Mouse (Mus musculus) limb, embryonic 15.5 days (tissue): ENCODE data around the gene Fto. TPM values are rescaled to one million over a fixed set of nuclear protein-coding genes. Genes with fewer than 3 reads are reported as not detected.

Source experiments
- ATAC-seq: fragments of 200-750 bp; cut with Nextera tagmentation; 2 replicates; pipeline ENCODE4 v1.8.0; 2017; ENCODE audit warnings: low read depth, moderate TSS enrichment; ENCODE audit not compliant: insufficient number of reproducible peaks, low FRiP score, low TSS enrichment
- H3K27ac ChIP-seq: fragments of 300-500 bp; sonication (generic); 2 replicates; pipeline ENCODE4 v1.5.1; 2015; ENCODE audit warnings: moderate library complexity, mild to moderate bottlenecking, inconsistent platforms
- H3K27me3 ChIP-seq: fragments of 300-500 bp; sonication (generic); 2 replicates; pipeline ENCODE4 v1.6.1; 2015; ENCODE audit warnings: inconsistent platforms
- H3K36me3 ChIP-seq: fragments of 300-500 bp; sonication (generic); 2 replicates; pipeline ENCODE4 v1.6.1; 2015; ENCODE audit warnings: inconsistent platforms
- H3K4me1 ChIP-seq: fragments of 300-500 bp; sonication (generic); 2 replicates; pipeline ENCODE4 v1.6.1; 2015; ENCODE audit warnings: inconsistent platforms
- H3K4me2 ChIP-seq: fragments of 300-500 bp; sonication (generic); 2 replicates; pipeline ENCODE4 v1.6.1; 2015; ENCODE audit warnings: mild to moderate bottlenecking, inconsistent platforms
- H3K4me3 ChIP-seq: fragments of 300-500 bp; sonication (generic); 2 replicates; pipeline ENCODE4 v1.5.1; 2015; ENCODE audit warnings: mild to moderate bottlenecking, inconsistent platforms
- H3K9ac ChIP-seq: fragments of 300-500 bp; sonication (generic); 2 replicates; pipeline ENCODE4 v1.6.1; 2015; ENCODE audit warnings: inconsistent platforms
- H3K9me3 ChIP-seq: fragments of 300-500 bp; sonication (generic); 2 replicates; pipeline ENCODE4 v1.6.1; 2016; ENCODE audit warnings: inconsistent platforms
- WGBS: fragments of 180-500 bp; shearing (Covaris S2); methylation state at CpG from one replicate; pipeline ENCODE4 v1.1.7; 2015; 5-methylcytosine and 5-hydroxymethylcytosine counted together
- polyA plus RNA-seq: library from polyadenylated mRNA; unstranded; fragments of >200 nt; fragmentation: Nextera tagmentation; extraction: Ambion mirVana; gene quantifications from 2 replicates; pipeline ENCODE4 v1.2.1, GENCODE M21; 2015

Fto gene
- 97.1 and 104 TPM in 2 replicates for polyA plus RNA-seq

- peak; percentile 100 for ATAC-seq
- Histone ChIP-seq H3K4me1 (peaks cover 22% of the 10 kb centered on the region), H3K4me3 (peak within 1 kb of the TSS; percentile 77), H3K9me3 (no peaks in the 10 kb centered on the region), H3K36me3 (no peaks in the 10 kb centered on the region), H3K4me2 (peak within 1 kb of the TSS; percentile 60), H3K9ac (peak within 1 kb of the TSS; percentile 94), H3K27me3 (no peaks in the 10 kb centered on the region), H3K27ac (peak within 1 kb of the TSS; percentile 87)
- WGBS, result under 1% methylated on average over 59 of the region's 59 CpGs
Observed at GRCm38 (mm10) chr8:91312835-91313832, at the start of gene Fto, which contains the start of gene Rpgrip1l. TSS of gene Fto (plus strand) at chr8:91313525. TSS of gene Rpgrip1l (minus strand) at chr8:91313262.

- 77% methylated on average over 3 of the region's 3 CpGs for whole genome bisulfite sequencing
Observed at GRCm38 (mm10) chr8:91263939-91264338, 49.4 kb upstream of the Fto start.

GRCm38 (mm10) chr8:91264564-91264963 is 48.8 kb upstream of the Fto start:
- H3K4me1 ChIP-seq, result no peaks in the 10 kb centered on the region
- no peak overlapping the region for H3K4me3 ChIP-seq
- ATAC-seq, result no peak
- no peaks in the 10 kb centered on the region for H3K27me3 ChIP-seq
- H3K9me3 ChIP-seq, result no peaks in the 10 kb centered on the region
- H3K4me2 ChIP-seq, result no peak overlapping the region
- H3K9ac ChIP-seq, result no peak overlapping the region
- no peak overlapping the region for H3K27ac ChIP-seq
- H3K36me3 ChIP-seq, result 0 out of 2 replicates have a peak, but pooled peaks cover 6% of the 10 kb centered on the region

More at GRCm38 (mm10) chr8:91263939-91264338, 49.4 kb upstream of the Fto start:
- Histone ChIP-seq H3K4me3 (no peak overlapping the region), H3K9me3 (no peaks in the 10 kb centered on the region), H3K27me3 (no peaks in the 10 kb centered on the region), H3K4me1 (no peaks in the 10 kb centered on the region), H3K36me3 (0 out of 2 replicates have a peak, but pooled peaks cover 3% of the 10 kb centered on the region), H3K27ac (no peak overlapping the region), H3K9ac (no peak overlapping the region), H3K4me2 (no peak overlapping the region)
- no peak for ATAC-seq

GRCm38 (mm10) chr8:91269374-91269958 is 43.9 kb upstream of the Fto start:
- Histone ChIP-seq H3K36me3 (0 out of 2 replicates have a peak, but pooled peaks cover 8% of the 10 kb centered on the region), H3K9ac (no peak overlapping the region), H3K4me2 (no peak overlapping the region), H3K9me3 (no peaks in the 10 kb centered on the region), H3K27ac (no peak overlapping the region), H3K4me3 (no peak overlapping the region), H3K4me1 (no peaks in the 10 kb centered on the region), H3K27me3 (no peaks in the 10 kb centered on the region)
- no peak for ATAC-seq
- WGBS, result 77% methylated on average over 2 of the region's 2 CpGs

- Histone ChIP-seq H3K9ac (no peak overlapping the region), H3K4me3 (no peak overlapping the region), H3K4me1 (no peaks in the 10 kb centered on the region), H3K9me3 (no peaks in the 10 kb centered on the region), H3K27ac (peak overlapping the region; percentile 27; the same call in 1 of the 2 replicates), H3K27me3 (no peaks in the 10 kb centered on the region), H3K36me3 (0 out of 2 replicates have a peak, but pooled peaks cover 10% of the 10 kb centered on the region), H3K4me2 (no peak overlapping the region)
- 77% methylated on average over 5 of the region's 5 CpGs for WGBS
- no peak for ATAC-seq
Observed at GRCm38 (mm10) chr8:91273493-91273892, 39.8 kb upstream of the Fto start.

- no peak overlapping the region for H3K4me3 ChIP-seq
- H3K36me3 ChIP-seq, result 0 out of 2 replicates have a peak, but pooled peaks cover 2% of the 10 kb centered on the region
- no peaks in the 10 kb centered on the region for H3K9me3 ChIP-seq
- ATAC-seq, result no peak
- 0 out of 2 replicates have a peak, but pooled peaks cover under 1% of the 10 kb centered on the region for H3K4me1 ChIP-seq
- 92% methylated on average over 2 of the region's 2 CpGs for WGBS
- H3K27me3 ChIP-seq, result no peaks in the 10 kb centered on the region
- no peak overlapping the region for H3K27ac ChIP-seq
- no peak overlapping the region for H3K9ac ChIP-seq
- H3K4me2 ChIP-seq, result no peak overlapping the region
Observed at GRCm38 (mm10) chr8:91276337-91276736, 37.0 kb upstream of the Fto start.

- Histone ChIP-seq H3K4me2 (no peak overlapping the region), H3K9me3 (no peaks in the 10 kb centered on the region), H3K27ac (no peak overlapping the region), H3K4me1 (peaks cover 11% of the 10 kb centered on the region; the same call in 1 of the 2 replicates), H3K27me3 (no peaks in the 10 kb centered on the region), H3K9ac (no peak overlapping the region), H3K36me3 (0 out of 2 replicates have a peak, but pooled peaks cover 2% of the 10 kb centered on the region), H3K4me3 (no peak overlapping the region)
- ATAC-seq, result no peak
- WGBS, result 57% methylated on average over 5 of the region's 5 CpGs
Observed at GRCm38 (mm10) chr8:91278060-91278459, 35.3 kb upstream of the Fto start.

GRCm38 (mm10) chr8:91280467-91281212 is 32.7 kb upstream of the Fto start:
- Histone ChIP-seq H3K9me3 (no peaks in the 10 kb centered on the region), H3K4me3 (no peak overlapping the region), H3K27me3 (no peaks in the 10 kb centered on the region), H3K4me1 (peaks cover 15% of the 10 kb centered on the region; the same call in 1 of the 2 replicates), H3K27ac (peak overlapping the region; percentile 65), H3K4me2 (no peak overlapping the region), H3K36me3 (0 out of 2 replicates have a peak, but pooled peaks cover 2% of the 10 kb centered on the region), H3K9ac (no peak overlapping the region)
- WGBS, result 52% methylated on average over 11 of the region's 11 CpGs
- ATAC-seq, result 0 out of 2 replicates have a peak, but pooled peaks have one; percentile 35

- Histone ChIP-seq H3K9ac (no peak overlapping the region), H3K27me3 (no peaks in the 10 kb centered on the region), H3K4me3 (no peak overlapping the region), H3K36me3 (no peaks in the 10 kb centered on the region), H3K9me3 (no peaks in the 10 kb centered on the region), H3K4me2 (no peak overlapping the region), H3K27ac (peak overlapping the region; percentile 65; the same call in 1 of the 2 replicates), H3K4me1 (peaks cover 15% of the 10 kb centered on the region; the same call in 1 of the 2 replicates)
- no peak for ATAC-seq
- WGBS, result 72% methylated on average over 8 of the region's 8 CpGs
Observed at GRCm38 (mm10) chr8:91281545-91281944, 31.8 kb upstream of the Fto start.

- H3K4me2 ChIP-seq, result no peak overlapping the region
- H3K4me3 ChIP-seq, result no peak overlapping the region
Observed at GRCm38 (mm10) chr8:91282655-91283054, 30.7 kb upstream of the Fto start.

GRCm38 (mm10) chr8:91283815-91284214 is 29.5 kb upstream of the Fto start:
- H3K4me1 ChIP-seq, result peaks cover 21% of the 10 kb centered on the region; the same call in 1 of the 2 replicates
- H3K4me2 ChIP-seq, result no peak overlapping the region
- WGBS, result 57% methylated on average over 1 of the region's 1 CpGs
- H3K27ac ChIP-seq, result no peak overlapping the region; the same call in 1 of the 2 replicates
- no peaks in the 10 kb centered on the region for H3K36me3 ChIP-seq
- H3K9ac ChIP-seq, result no peak overlapping the region
- no peaks in the 10 kb centered on the region for H3K27me3 ChIP-seq
- no peak for ATAC-seq
- no peaks in the 10 kb centered on the region for H3K9me3 ChIP-seq
- no peak overlapping the region for H3K4me3 ChIP-seq

More at GRCm38 (mm10) chr8:91282655-91283054, 30.7 kb upstream of the Fto start:
- H3K36me3 ChIP-seq, result no peaks in the 10 kb centered on the region
- 40% methylated on average over 5 of the region's 5 CpGs for WGBS
- H3K9ac ChIP-seq, result no peak overlapping the region
- peaks cover 21% of the 10 kb centered on the region; the same call in 1 of the 2 replicates for H3K4me1 ChIP-seq
- no peak for ATAC-seq
- no peaks in the 10 kb centered on the region for H3K27me3 ChIP-seq
- H3K27ac ChIP-seq, result peak overlapping the region; percentile 72; the same call in 1 of the 2 replicates
- no peaks in the 10 kb centered on the region for H3K9me3 ChIP-seq
